Mouse (Mus musculus) ES-Bruce4 (cell line): Measurements from ENCODE around the gene Zdhhc14.

ENCODE experiments used
- CTCF ChIP-seq: IDR thresholded peaks from one replicate; pipeline ENCODE4 v1.8.1; 2011; ENCODE audit warnings: low read depth, low read length
- POLR2A ChIP-seq: IDR thresholded peaks from one replicate; pipeline ENCODE4 v1.8.1; 2011; ENCODE audit warnings: low read length; ENCODE audit not compliant: insufficient read depth

- TF ChIP-seq CTCF = no peak
- no peak for TF ChIP-seq POLR2A
Observed at GRCm38 (mm10) chr17:5563108-5563507, 70.8 kb downstream of the Zdhhc14 start.
